Mouse (Mus musculus): Measurements from ENCODE around the gene Slc2a5. TPM values are rescaled to one million over a fixed set of nuclear protein-coding genes. Genes with fewer than 3 reads are reported as not detected.

Gene Slc2a5
- total and polyA plus RNA-seq, 2 experiments from 2014 or later, result 0.42 TPM; not detected in 1

- 61% methylated on average over 13 of the region's 13 CpGs for WGBS
- H3K4me2 ChIP-seq (ENCODE audit: low read depth, low read length), result no peak overlapping the region
- no peaks in the 10 kb centered on the region for H3K9me3 ChIP-seq (replicated peaks; ENCODE audit: control insufficient read depth, low read length)
- H3K9ac ChIP-seq (replicated peaks; ENCODE audit: low read depth, low read length), result no peak overlapping the region
- H3K4me1 ChIP-seq (ENCODE audit: control insufficient read depth, insufficient read depth), result no peaks in the 10 kb centered on the region
- no peak for TF ChIP-seq CTCF (IDR thresholded peaks at IDR 0.05; ENCODE audit: low read depth)
- no peak for TF ChIP-seq EP300 (IDR thresholded peaks at IDR 0.05; ENCODE audit: low read depth)
- DNase-seq (ENCODE audit: low spot score) (no peak), ATAC-seq (ENCODE audit: insufficient read depth, low read depth) (no peak)
- H3K36me3 ChIP-seq (replicated peaks; ENCODE audit: control insufficient read depth, insufficient read depth, low read length), result no peaks in the 10 kb centered on the region
- 0 out of 2 replicates have a peak, but pooled peaks cover 3% of the 10 kb centered on the region for H3K27me3 ChIP-seq (ENCODE audit: control insufficient read depth, insufficient read depth, low read length)
- no peak overlapping the region for H3K4me3 ChIP-seq (ENCODE audit: low read depth, low read length)
- H3K27ac ChIP-seq (ENCODE audit: low read depth), result no peak overlapping the region
Observed at GRCm38 (mm10) chr4:150139090-150139489, 20.0 kb downstream of the Slc2a5 start.

GRCm38 (mm10) chr4:150140346-150140745 is 21.3 kb downstream of the Slc2a5 start:
- TF ChIP-seq EP300 (IDR thresholded peaks at IDR 0.05; ENCODE audit: low read depth) (no peak), CTCF (IDR thresholded peaks at IDR 0.05; ENCODE audit: low read depth) (no peak)
- no peak for ATAC-seq (ENCODE audit: insufficient read depth, low read depth)
- H3K4me2 ChIP-seq (ENCODE audit: low read depth, low read length), result no peak overlapping the region
- H3K36me3 ChIP-seq (replicated peaks; ENCODE audit: control insufficient read depth, insufficient read depth, low read length), result no peaks in the 10 kb centered on the region
- H3K27ac ChIP-seq (ENCODE audit: low read depth), result no peak overlapping the region
- H3K9ac ChIP-seq (replicated peaks; ENCODE audit: low read depth, low read length), result no peak overlapping the region
- 82% methylated on average over 7 of the region's 7 CpGs for WGBS
- H3K4me3 ChIP-seq (ENCODE audit: low read depth, low read length), result no peak overlapping the region
- no peaks in the 10 kb centered on the region for H3K4me1 ChIP-seq (ENCODE audit: control insufficient read depth, insufficient read depth)
- H3K9me3 ChIP-seq (replicated peaks; ENCODE audit: control insufficient read depth, low read length), result no peaks in the 10 kb centered on the region
- 0 out of 2 replicates have a peak, but pooled peaks cover 3% of the 10 kb centered on the region for H3K27me3 ChIP-seq (ENCODE audit: control insufficient read depth, insufficient read depth, low read length)
- no peak for DNase-seq (ENCODE audit: low spot score)

GRCm38 (mm10) chr4:150144242-150144641 is 25.2 kb downstream of the Slc2a5 start:
- Histone ChIP-seq H3K36me3 (replicated peaks; ENCODE audit: control insufficient read depth, insufficient read depth, low read length) (no peaks in the 10 kb centered on the region), H3K9ac (replicated peaks; ENCODE audit: low read depth, low read length) (no peak overlapping the region), H3K4me1 (ENCODE audit: control insufficient read depth, insufficient read depth) (no peaks in the 10 kb centered on the region), H3K4me3 (ENCODE audit: low read depth, low read length) (no peak overlapping the region), H3K27me3 (ENCODE audit: control insufficient read depth, insufficient read depth, low read length) (no peaks in the 10 kb centered on the region), H3K9me3 (replicated peaks; ENCODE audit: control insufficient read depth, low read length) (no peaks in the 10 kb centered on the region), H3K27ac (ENCODE audit: low read depth) (no peak overlapping the region), H3K4me2 (ENCODE audit: low read depth, low read length) (no peak overlapping the region)
- DNase-seq (ENCODE audit: low spot score), result no peak
- TF ChIP-seq CTCF (IDR thresholded peaks at IDR 0.05; ENCODE audit: low read depth) (no peak), EP300 (IDR thresholded peaks at IDR 0.05; ENCODE audit: low read depth) (no peak)
- no peak for ATAC-seq (ENCODE audit: insufficient read depth, low read depth)
- WGBS, result 31% methylated on average over 12 of the region's 12 CpGs

- WGBS, result 78% methylated on average over 4 of the region's 4 CpGs
- H3K9ac ChIP-seq (replicated peaks; ENCODE audit: low read depth, low read length), result no peak overlapping the region
- ATAC-seq (ENCODE audit: insufficient read depth, low read depth), result no peak
Observed at GRCm38 (mm10) chr4:150146286-150146685, 27.2 kb downstream of the Slc2a5 start.

GRCm38 (mm10) chr4:150151045-150151444 is 32.0 kb downstream of the Slc2a5 start:
- WGBS, result 78% methylated on average over 7 of the region's 7 CpGs
- Histone ChIP-seq H3K27ac (ENCODE audit: low read depth) (no peak overlapping the region), H3K4me1 (ENCODE audit: control insufficient read depth, insufficient read depth) (no peaks in the 10 kb centered on the region), H3K9me3 (replicated peaks; ENCODE audit: control insufficient read depth, low read length) (no peaks in the 10 kb centered on the region), H3K27me3 (ENCODE audit: control insufficient read depth, insufficient read depth, low read length) (no peaks in the 10 kb centered on the region), H3K9ac (replicated peaks; ENCODE audit: low read depth, low read length) (no peak overlapping the region), H3K36me3 (replicated peaks; ENCODE audit: control insufficient read depth, insufficient read depth, low read length) (no peaks in the 10 kb centered on the region), H3K4me3 (ENCODE audit: low read depth, low read length) (no peak overlapping the region), H3K4me2 (ENCODE audit: low read depth, low read length) (no peak overlapping the region)
- ATAC-seq (ENCODE audit: insufficient read depth, low read depth), result no peak
- TF ChIP-seq EP300 (IDR thresholded peaks at IDR 0.05; ENCODE audit: low read depth) (no peak), CTCF (IDR thresholded peaks at IDR 0.05; ENCODE audit: low read depth) (no peak)
- DNase-seq (ENCODE audit: low spot score), result no peak

More at GRCm38 (mm10) chr4:150146286-150146685, 27.2 kb downstream of the Slc2a5 start:
- Histone ChIP-seq H3K4me3 (ENCODE audit: low read depth, low read length) (no peak overlapping the region), H3K27me3 (ENCODE audit: control insufficient read depth, insufficient read depth, low read length) (no peaks in the 10 kb centered on the region), H3K9me3 (replicated peaks; ENCODE audit: control insufficient read depth, low read length) (no peaks in the 10 kb centered on the region), H3K36me3 (replicated peaks; ENCODE audit: control insufficient read depth, insufficient read depth, low read length) (no peaks in the 10 kb centered on the region), H3K4me2 (ENCODE audit: low read depth, low read length) (no peak overlapping the region), H3K27ac (ENCODE audit: low read depth) (no peak overlapping the region), H3K4me1 (ENCODE audit: control insufficient read depth, insufficient read depth) (no peaks in the 10 kb centered on the region)
- TF ChIP-seq CTCF (IDR thresholded peaks at IDR 0.05; ENCODE audit: low read depth), result no peak
- TF ChIP-seq EP300 (IDR thresholded peaks at IDR 0.05; ENCODE audit: low read depth), result no peak
- no peak for DNase-seq (ENCODE audit: low spot score)

DNA sequence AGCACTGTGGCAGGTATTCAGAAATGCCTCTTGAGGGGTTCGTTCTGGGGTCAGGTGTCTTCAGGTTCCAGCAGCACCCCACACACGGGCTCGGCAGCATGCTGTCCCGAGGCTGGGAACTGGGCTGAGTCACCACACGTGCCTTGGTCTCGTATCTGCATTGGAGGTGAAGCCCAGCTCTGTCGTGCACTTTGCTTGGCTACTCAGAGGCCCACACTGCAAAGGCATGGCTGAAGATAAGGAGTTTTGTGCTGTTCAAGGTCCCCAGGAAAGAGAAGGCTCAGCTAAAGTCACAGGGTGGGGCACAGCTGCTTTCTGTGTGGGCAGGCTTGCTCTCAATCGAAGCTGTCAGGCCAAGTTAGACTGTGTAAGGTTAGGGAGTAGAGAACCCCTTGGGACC is 33.4 kb downstream of the Slc2a5 start:
- no peak overlapping the region for H3K27ac ChIP-seq (ENCODE audit: low read depth)
- no peaks in the 10 kb centered on the region for H3K4me1 ChIP-seq (ENCODE audit: control insufficient read depth, insufficient read depth)
- 40% methylated on average over 8 of the region's 8 CpGs for WGBS
- TF ChIP-seq EP300 (IDR thresholded peaks at IDR 0.05; ENCODE audit: low read depth) (no peak), CTCF (IDR thresholded peaks at IDR 0.05; ENCODE audit: low read depth) (no peak)
- no peaks in the 10 kb centered on the region for H3K9me3 ChIP-seq (replicated peaks; ENCODE audit: control insufficient read depth, low read length)
- no peaks in the 10 kb centered on the region for H3K36me3 ChIP-seq (replicated peaks; ENCODE audit: control insufficient read depth, insufficient read depth, low read length)
- no peak overlapping the region for H3K4me3 ChIP-seq (ENCODE audit: low read depth, low read length)
- DNase-seq (ENCODE audit: low spot score), result no peak
- peak; percentile 47; the same call in 1 of the 2 replicates for ATAC-seq (ENCODE audit: insufficient read depth, low read depth)
- no peak overlapping the region for H3K4me2 ChIP-seq (ENCODE audit: low read depth, low read length)
- no peaks in the 10 kb centered on the region for H3K27me3 ChIP-seq (ENCODE audit: control insufficient read depth, insufficient read depth, low read length)
- H3K9ac ChIP-seq (replicated peaks; ENCODE audit: low read depth, low read length), result no peak overlapping the region
